Mouse (Mus musculus) heart, postnatal 10 days (tissue): Measurements from ENCODE around the gene Mcl1. TPM values are rescaled to one million over a fixed set of nuclear protein-coding genes. Genes with fewer than 3 reads are reported as not detected.

ENCODE experiments used
- DNase-seq, 2 experiments: peaks; one replicate each; pipeline ENCODE4 v3.0.0; 2021
- intact Hi-C: fragments of 180-260 bp; cut with DNase I; formaldehyde crosslinking; loops from one replicate; pipeline ENCODE4 v1.15.1; 2025
- total RNA-seq, 2 experiments: library from RNA; stranded (reverse); gene quantifications; 2 replicates each; pipeline ENCODE4 v1.2.3; 2021

The Mcl1 gene
- total RNA-seq, 2 experiments from 2014 or later = 147 to 161 TPM

GRCm38 (mm10) chr3:95701877-95702540 lies 43.4 kb downstream of the Mcl1 start:
- intact Hi-C loops = no loop called here
- DNase-seq = peak; percentile 90

GRCm38 (mm10) chr3:95703276-95703675 lies 44.7 kb downstream of the Mcl1 start:
- DNase-seq = no peak
- intact Hi-C loops = no loop called here

- intact Hi-C loops = no loop called here
- DNase-seq = no peak
Measured at GRCm38 (mm10) chr3:95704612-95705011, 46.0 kb downstream of the Mcl1 start.

GRCm38 (mm10) chr3:95706273-95706672 lies 47.7 kb downstream of the Mcl1 start:
- no peak for DNase-seq
- intact Hi-C loops = no loop called here

GRCm38 (mm10) chr3:95707497-95707896 lies 48.9 kb downstream of the Mcl1 start:
- no peak for DNase-seq
- intact Hi-C loops = no loop called here

- intact Hi-C loops = no loop called here
Measured at GRCm38 (mm10) chr3:95709044-95709443, 50.5 kb downstream of the Mcl1 start.

GRCm38 (mm10) chr3:95709967-95710366 lies 51.4 kb downstream of the Mcl1 start:
- no peak for DNase-seq
- intact Hi-C loops = no loop called here

More at GRCm38 (mm10) chr3:95709044-95709443, 50.5 kb downstream of the Mcl1 start:
- DNase-seq = no peak

Other genes starting within 250 kb of the Mcl1 start
- 10 to 100 TPM; 53.0 to 56.1 TPM for gene Arnt, start 224.4 kb upstream of the Mcl1 start, total RNA-seq
- 10 to 100 TPM; 17.5 to 17.9 TPM for gene Ctsk, start 159.5 kb upstream of the Mcl1 start, total RNA-seq
- 1 to 10 TPM; 8.1 to 9.0 TPM for gene Ctss, start 132.0 kb upstream of the Mcl1 start, total RNA-seq
- not detected for gene Hormad1, start 99.1 kb upstream of the Mcl1 start, total RNA-seq
- 10 to 100 TPM; 20.1 to 23.0 TPM for gene Golph3l, start 69.9 kb upstream of the Mcl1 start, total RNA-seq
- gene Ensa, start 33.8 kb upstream of the Mcl1 start, total RNA-seq = 10 to 100 TPM; 61.4 to 63.6 TPM
- 10 to 100 TPM; 32.2 to 37.4 TPM for gene Adamtsl4, start 29.1 kb downstream of the Mcl1 start, total RNA-seq
- 10 to 100 TPM; 49.2 to 59.2 TPM for gene Ecm1, start 80.8 kb downstream of the Mcl1 start, total RNA-seq
- gene Tars2, start 101.4 kb downstream of the Mcl1 start, total RNA-seq = 10 to 100 TPM; 33.5 to 39.6 TPM
- gene Rprd2, start 160.1 kb downstream of the Mcl1 start, total RNA-seq = 10 to 100 TPM; 51.4 to 53.4 TPM
- 10 to 100 TPM; 22.7 to 23.4 TPM for gene Prpf3, start 197.1 kb downstream of the Mcl1 start, total RNA-seq
- gene Mrps21, start 212.7 kb downstream of the Mcl1 start, total RNA-seq = 100 to 1,000 TPM; 269 to 279 TPM
- gene Ciart, start 223.5 kb downstream of the Mcl1 start, total RNA-seq = 1 to 10 TPM; 2.2 to 2.9 TPM
- gene BC028528, start 233.2 kb downstream of the Mcl1 start, total RNA-seq = 10 to 100 TPM; 26.1 to 38.7 TPM
- gene Aph1a, start 235.2 kb downstream of the Mcl1 start, total RNA-seq = 100 to 1,000 TPM; 147 to 151 TPM
- gene Car14, start 245.9 kb downstream of the Mcl1 start, total RNA-seq = 100 to 1,000 TPM; 142 to 150 TPM